Mouse (Mus musculus) hindbrain, embryonic 13.5 days (tissue): Measurements from ENCODE around the gene Vmn1r210. TPM values are rescaled to one million over a fixed set of nuclear protein-coding genes. Genes with fewer than 3 reads are reported as not detected.
"Not testable (repeated sequence)": the region's sequence is repeated elsewhere in the genome, so short reads cannot be mapped to it uniquely, and the experiment has no call there.

ENCODE experiments used
- ATAC-seq: fragments of 200-750 bp; cut with Nextera tagmentation; 2 replicates; pipeline ENCODE4 v1.8.0; 2017; ENCODE audit warnings: moderate TSS enrichment; ENCODE audit not compliant: low FRiP score
- H3K27ac ChIP-seq: fragments of 300-500 bp; sonication (generic); 2 replicates; pipeline ENCODE4 v1.5.1; 2015; ENCODE audit warnings: inconsistent platforms, mild to moderate bottlenecking, moderate library complexity
- H3K27me3 ChIP-seq: fragments of 300-500 bp; sonication (generic); 2 replicates; pipeline ENCODE4 v1.6.1; 2015; ENCODE audit warnings: mild to moderate bottlenecking, inconsistent platforms
- H3K36me3 ChIP-seq: fragments of 300-500 bp; sonication (generic); 2 replicates; pipeline ENCODE4 v1.6.1; 2015; ENCODE audit warnings: mild to moderate bottlenecking, inconsistent platforms
- H3K4me1 ChIP-seq: fragments of 300-500 bp; sonication (generic); replicated peaks from 2 replicates; pipeline ENCODE4 v1.6.1; 2015; ENCODE audit warnings: inconsistent platforms
- H3K4me2 ChIP-seq: fragments of 300-500 bp; sonication (generic); 2 replicates; pipeline ENCODE4 v1.6.1; 2015; ENCODE audit warnings: inconsistent platforms, mild to moderate bottlenecking, moderate library complexity
- H3K4me3 ChIP-seq: fragments of 300-500 bp; sonication (generic); 2 replicates; pipeline ENCODE4 v1.5.1; 2015; ENCODE audit warnings: mild to moderate bottlenecking, inconsistent platforms
- H3K9ac ChIP-seq: fragments of 300-500 bp; sonication (generic); 2 replicates; pipeline ENCODE4 v1.6.1; 2015; ENCODE audit warnings: mild to moderate bottlenecking, inconsistent platforms
- H3K9me3 ChIP-seq: fragments of 300-500 bp; sonication (generic); 2 replicates; pipeline ENCODE4 v1.6.1; 2016; ENCODE audit warnings: inconsistent platforms
- WGBS: fragments of 180-500 bp; shearing (Covaris S2); methylation state at CpG from one replicate; pipeline ENCODE4 v1.1.7; 2015; 5-methylcytosine and 5-hydroxymethylcytosine counted together
- polyA plus RNA-seq: library from polyadenylated mRNA; unstranded; fragments of >200 nt; fragmentation: Nextera tagmentation; extraction: Ambion mirVana; gene quantifications from 2 replicates; pipeline ENCODE4 v1.2.1, GENCODE M21; 2015

The Vmn1r210 gene
- polyA plus RNA-seq, result not detected in 2 replicates

DNA sequence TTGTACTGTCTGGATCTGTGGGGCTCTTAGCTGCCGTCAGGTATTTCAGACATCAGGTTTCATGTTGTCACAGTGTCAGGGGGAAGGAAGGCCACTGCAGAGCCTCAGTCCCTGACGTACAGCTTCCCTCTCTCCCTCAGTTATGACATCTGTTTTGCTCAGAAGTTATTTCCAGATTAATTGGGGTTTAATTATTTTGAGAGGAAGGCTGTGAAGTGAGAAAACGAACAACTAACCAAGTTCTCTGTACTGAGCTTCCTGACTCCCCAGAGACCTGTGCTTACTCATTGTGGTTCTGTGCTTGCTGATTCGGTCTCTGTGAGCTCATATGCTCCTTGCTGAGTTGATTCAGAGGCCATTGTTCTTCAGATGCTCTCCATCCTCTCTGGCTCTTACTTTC lies at the start of gene Vmn1r210:
Gene Vmn1r210 (minus strand): TSS at position 101 of the 400 bp plus-strand sequence.
- H3K4me2 ChIP-seq, result no peak within 1 kb of the TSS
- H3K9me3 ChIP-seq, result no peaks in the 10 kb centered on the region
- H3K9ac ChIP-seq, result no peak within 1 kb of the TSS
- WGBS, result 70% methylated on average over 4 of the region's 4 CpGs
- no peak within 1 kb of the TSS for H3K4me3 ChIP-seq
- no peak for ATAC-seq
- no peaks in the 10 kb centered on the region for H3K4me1 ChIP-seq
- no peak within 1 kb of the TSS for H3K27ac ChIP-seq
- H3K27me3 ChIP-seq, result no peaks in the 10 kb centered on the region
- no peaks in the 10 kb centered on the region for H3K36me3 ChIP-seq

GRCm38 (mm10) chr13:22879257-22879656 lies 48.1 kb upstream of the Vmn1r210 start:
- H3K27ac ChIP-seq, result no peak overlapping the region
- no peaks in the 10 kb centered on the region for H3K4me1 ChIP-seq
- no peaks in the 10 kb centered on the region for H3K36me3 ChIP-seq
- no peak for ATAC-seq
- no peak overlapping the region for H3K4me3 ChIP-seq
- 90% methylated on average over 1 of the region's 1 CpGs for WGBS
- H3K9ac ChIP-seq, result no peak overlapping the region
- H3K9me3 ChIP-seq, result no peaks in the 10 kb centered on the region
- no peaks in the 10 kb centered on the region for H3K27me3 ChIP-seq
- no peak overlapping the region for H3K4me2 ChIP-seq

GRCm38 (mm10) chr13:22857461-22857860 lies 26.3 kb upstream of the Vmn1r210 start, which contains the start of gene Vmn1r211:
Gene Vmn1r211 (minus strand): TSS chr13:22857561.
- no peaks in the 10 kb centered on the region for H3K9me3 ChIP-seq
- H3K4me2 ChIP-seq, result no peak within 1 kb of the TSS
- no peaks in the 10 kb centered on the region for H3K4me1 ChIP-seq
- ATAC-seq, result no peak
- no peak within 1 kb of the TSS for H3K4me3 ChIP-seq
- no peak within 1 kb of the TSS for H3K27ac ChIP-seq
- no peak within 1 kb of the TSS for H3K9ac ChIP-seq
- H3K27me3 ChIP-seq, result no peaks in the 10 kb centered on the region
- 81% methylated on average over 1 of the region's 1 CpGs for WGBS
- H3K36me3 ChIP-seq, result no peaks in the 10 kb centered on the region

DNA sequence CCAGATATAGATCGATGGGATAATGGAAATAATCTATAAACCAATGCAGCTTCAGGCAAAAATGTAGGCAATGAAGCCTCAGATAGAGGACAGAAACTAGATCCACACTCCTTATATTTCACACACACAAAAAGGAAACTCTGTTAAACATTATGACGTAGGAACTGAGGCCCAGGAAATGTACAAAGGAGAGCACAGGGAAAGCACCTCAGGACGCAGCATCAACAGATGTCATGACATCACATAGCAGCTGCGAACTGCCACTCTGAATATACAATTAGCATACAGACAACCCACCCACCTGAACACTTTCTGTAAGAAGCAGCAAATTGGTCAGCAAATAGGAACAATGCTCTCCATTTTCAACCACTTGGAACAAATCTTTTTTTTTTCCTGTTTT lies 23.6 kb upstream of the Vmn1r210 start:
- no peaks in the 10 kb centered on the region for H3K27me3 ChIP-seq
- H3K36me3 ChIP-seq, result no peaks in the 10 kb centered on the region
- H3K27ac ChIP-seq, result no peak overlapping the region
- WGBS, result 82% methylated on average over 4 of the region's 4 CpGs
- H3K4me3 ChIP-seq, result no peak overlapping the region
- no peaks in the 10 kb centered on the region for H3K4me1 ChIP-seq
- no peak for ATAC-seq
- H3K9me3 ChIP-seq, result no peaks in the 10 kb centered on the region
- H3K4me2 ChIP-seq, result no peak overlapping the region
- H3K9ac ChIP-seq, result no peak overlapping the region

DNA sequence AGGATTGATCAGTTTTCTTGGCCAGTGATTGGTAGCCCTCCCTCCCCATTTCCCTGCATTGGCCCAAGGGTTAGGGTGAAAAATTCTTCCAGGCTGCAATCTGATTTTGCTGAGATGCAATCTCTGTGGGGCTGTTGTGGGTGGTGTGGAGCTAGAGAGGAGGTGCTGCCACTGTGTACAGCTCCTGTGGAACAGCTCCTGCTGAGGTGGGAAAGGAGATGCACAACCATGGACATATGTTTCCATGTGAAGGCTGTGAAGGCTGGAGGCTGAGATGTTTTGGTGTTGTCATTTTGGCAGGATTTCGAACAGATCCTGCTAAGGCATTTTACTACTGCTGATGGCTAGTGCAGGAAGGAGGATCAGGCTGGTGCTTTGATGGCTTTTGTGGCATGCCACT lies 15.7 kb upstream of the Vmn1r210 start:
- Histone ChIP-seq H3K9ac (no peak overlapping the region), H3K4me3 (no peak overlapping the region), H3K36me3 (no peaks in the 10 kb centered on the region), H3K4me2 (no peak overlapping the region), H3K27me3 (no peaks in the 10 kb centered on the region), H3K4me1 (no peaks in the 10 kb centered on the region), H3K9me3 (no peaks in the 10 kb centered on the region), H3K27ac (no peak overlapping the region)
- ATAC-seq, result no peak
- WGBS, result 80% methylated on average over 1 of the region's 1 CpGs

DNA sequence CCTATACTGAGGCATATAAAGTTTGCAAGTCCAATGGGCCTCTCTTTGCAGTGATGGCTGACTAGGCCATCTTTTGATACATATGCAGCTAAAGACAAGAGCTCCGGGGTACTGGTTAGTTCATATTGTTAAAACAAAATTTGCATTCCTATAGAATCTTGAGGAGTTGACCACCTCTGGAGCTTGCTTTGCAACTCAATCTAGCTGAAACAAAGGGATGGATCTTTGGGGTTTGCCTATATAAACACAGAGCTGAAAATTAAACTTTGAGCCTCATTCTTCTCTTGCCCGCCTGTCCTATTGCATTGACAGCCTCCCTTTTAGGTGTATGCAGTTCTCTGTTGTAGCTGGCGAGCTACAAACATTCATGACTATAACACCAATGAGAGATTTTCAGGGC lies 13.2 kb upstream of the Vmn1r210 start:
- 31% methylated on average over 3 of the region's 3 CpGs for WGBS
- H3K27ac ChIP-seq, H3K4me3 ChIP-seq, H3K36me3 ChIP-seq, ATAC-seq, H3K9ac ChIP-seq, H3K4me1 ChIP-seq, H3K27me3 ChIP-seq, H3K4me2 ChIP-seq, H3K9me3 ChIP-seq: not testable (repeated sequence)

DNA sequence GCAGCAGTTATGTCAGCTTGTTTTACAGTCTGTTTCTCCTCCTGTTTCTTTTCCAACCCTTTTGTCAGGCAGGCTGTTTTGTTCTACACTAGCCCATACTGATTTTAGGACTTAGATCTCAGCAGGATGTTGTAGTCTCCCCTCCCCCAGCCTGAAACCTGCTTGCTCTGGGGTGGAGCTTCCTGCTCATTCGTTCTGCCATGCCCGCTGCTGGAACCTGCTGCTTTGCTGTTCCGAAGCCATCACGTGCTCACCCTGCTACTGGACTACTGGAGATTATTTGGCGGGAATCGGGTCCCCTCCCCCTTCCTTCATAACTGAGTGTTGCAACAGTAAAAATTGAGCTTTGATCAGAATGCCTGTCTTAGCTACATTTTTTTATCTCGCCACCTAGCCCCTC lies 1.8 kb downstream of the Vmn1r210 start:
- H3K27me3 ChIP-seq, ATAC-seq, H3K9ac ChIP-seq, H3K4me2 ChIP-seq, H3K4me1 ChIP-seq, H3K9me3 ChIP-seq, H3K4me3 ChIP-seq, H3K36me3 ChIP-seq, H3K27ac ChIP-seq: not testable (repeated sequence)
- WGBS, result 41% methylated on average over 7 of the region's 7 CpGs

GRCm38 (mm10) chr13:22821601-22822000 lies 9.5 kb downstream of the Vmn1r210 start:
- not testable (repeated sequence) for ATAC-seq, H3K4me2 ChIP-seq, H3K9me3 ChIP-seq, H3K27ac ChIP-seq, H3K4me1 ChIP-seq, H3K36me3 ChIP-seq, H3K9ac ChIP-seq, H3K27me3 ChIP-seq, H3K4me3 ChIP-seq
- 91% methylated on average over 1 of the region's 1 CpGs for WGBS

DNA sequence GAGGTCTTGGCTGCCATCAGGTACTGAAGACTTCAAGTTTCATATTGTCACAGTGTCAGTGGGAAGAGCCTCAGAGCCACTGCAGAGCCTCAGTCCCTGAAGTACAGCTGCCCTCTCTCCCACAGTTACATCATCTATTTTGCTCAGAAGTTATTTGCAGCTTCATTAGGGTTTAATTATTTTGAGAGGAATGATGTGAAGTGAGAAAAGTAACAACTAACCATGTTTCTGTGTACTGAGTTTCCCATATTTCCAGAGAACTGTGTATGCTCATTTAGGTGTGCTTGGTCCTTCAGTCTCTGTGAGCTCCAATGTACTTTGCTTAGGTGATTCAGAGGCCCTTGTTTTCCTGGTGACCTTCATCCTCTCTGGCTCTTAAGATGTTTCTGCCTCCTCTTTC lies 21.6 kb downstream of the Vmn1r210 start, which contains the start of gene Vmn1r209:
Gene Vmn1r209 (minus strand): TSS at position 101 of the 400 bp plus-strand sequence.
- H3K36me3 ChIP-seq, H3K9me3 ChIP-seq, H3K27ac ChIP-seq, ATAC-seq, H3K4me2 ChIP-seq, H3K9ac ChIP-seq, H3K4me1 ChIP-seq, H3K27me3 ChIP-seq, H3K4me3 ChIP-seq: not testable (repeated sequence)

- not testable (repeated sequence) for H3K27ac ChIP-seq, H3K9me3 ChIP-seq, H3K4me1 ChIP-seq, H3K4me3 ChIP-seq, ATAC-seq, H3K9ac ChIP-seq, H3K36me3 ChIP-seq, H3K27me3 ChIP-seq, H3K4me2 ChIP-seq
- 80% methylated on average over 3 of the region's 3 CpGs for WGBS
Measured at GRCm38 (mm10) chr13:22788096-22788495, 43.1 kb downstream of the Vmn1r210 start.

DNA sequence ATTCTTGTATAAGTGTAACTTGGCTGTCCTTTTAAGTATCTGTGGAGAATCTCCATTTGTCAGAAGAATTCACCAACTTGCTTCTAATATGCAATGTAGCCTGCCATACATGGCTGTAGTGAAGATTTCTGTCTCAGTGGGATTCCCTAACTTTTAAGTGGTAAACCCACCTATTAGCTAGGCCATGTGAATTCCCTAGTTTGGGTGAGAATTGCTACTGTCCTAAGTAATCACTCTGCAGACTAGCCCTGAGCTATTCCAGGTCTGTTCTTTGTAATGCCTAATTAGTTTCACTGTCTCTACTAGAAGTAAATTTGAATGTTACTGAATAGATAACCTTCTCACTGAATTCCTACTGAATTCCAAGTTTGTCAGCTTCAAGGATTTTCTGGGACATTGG lies 47.0 kb downstream of the Vmn1r210 start:
- not testable (repeated sequence) for H3K4me1 ChIP-seq, H3K4me2 ChIP-seq, H3K27ac ChIP-seq, H3K27me3 ChIP-seq, ATAC-seq, H3K36me3 ChIP-seq, H3K9me3 ChIP-seq, H3K9ac ChIP-seq, H3K4me3 ChIP-seq

GRCm38 (mm10) chr13:22777300-22777699 lies 53.8 kb downstream of the Vmn1r210 start, which contains the start of gene Vmn1r208:
Gene Vmn1r208 (minus strand): TSS chr13:22777400.
- H3K27me3 ChIP-seq, H3K9me3 ChIP-seq, H3K4me2 ChIP-seq, ATAC-seq, H3K9ac ChIP-seq, H3K4me3 ChIP-seq, H3K27ac ChIP-seq, H3K4me1 ChIP-seq, H3K36me3 ChIP-seq: not testable (repeated sequence)
- no CpG with 5 or more reads among the region's 7 CpGs for WGBS
